Mouse (Mus musculus) lung, embryonic 14.5 days (tissue): ENCODE results near the gene Pip5k1c. TPM values are rescaled to one million over a fixed set of nuclear protein-coding genes. Genes with fewer than 3 reads are reported as not detected.

Experiments
- ATAC-seq: fragments of 200-750 bp; cut with Nextera tagmentation; 2 replicates; pipeline ENCODE4 v1.8.0; 2017; ENCODE audit warnings: mild to moderate bottlenecking, moderate TSS enrichment, moderate library complexity; ENCODE audit not compliant: insufficient read depth
- DNase-seq: peaks from one replicate; pipeline ENCODE4 v3.0.0-alpha.2; 2015
- H3K27ac ChIP-seq: fragments of 300-500 bp; sonication (generic); 2 replicates; pipeline ENCODE4 v1.5.1; 2014; ENCODE audit warnings: low read depth, mild to moderate bottlenecking, moderate library complexity
- H3K27me3 ChIP-seq: fragments of 300-500 bp; sonication (generic); 2 replicates; pipeline ENCODE4 v1.6.1; 2014; ENCODE audit warnings: low read length, control low read depth; ENCODE audit not compliant: insufficient read depth
- H3K36me3 ChIP-seq: fragments of 300-500 bp; sonication (generic); 2 replicates; pipeline ENCODE4 v1.6.1; 2014; ENCODE audit warnings: control low read depth; ENCODE audit not compliant: insufficient read depth
- H3K4me1 ChIP-seq: fragments of 300-500 bp; sonication (generic); 2 replicates; pipeline ENCODE4 v1.6.1; 2014; ENCODE audit warnings: antibody characterized with exemption, control low read depth; ENCODE audit not compliant: insufficient read depth
- H3K4me2 ChIP-seq: fragments of 300-500 bp; sonication (generic); 2 replicates; pipeline ENCODE4 v1.6.1; 2014; ENCODE audit warnings: mild to moderate bottlenecking
- H3K4me3 ChIP-seq: fragments of 300-500 bp; sonication (generic); 2 replicates; pipeline ENCODE4 v1.5.1; 2014; ENCODE audit warnings: low read depth, low read length
- H3K9ac ChIP-seq: fragments of 300-500 bp; sonication (generic); 2 replicates; pipeline ENCODE4 v1.6.1; 2014
- H3K9me3 ChIP-seq: fragments of 300-500 bp; sonication (generic); 2 replicates; pipeline ENCODE4 v1.6.1; 2016; ENCODE audit warnings: low read depth, low read length, control low read depth
- CTCF ChIP-seq: IDR thresholded peaks from 2 replicates; pipeline ENCODE4 v1.5.1; 2016; ENCODE audit warnings: antibody characterized with exemption, low read depth
- WGBS: fragments of 180-500 bp; shearing (Covaris S2); extraction: QIAGEN DNeasy Blood & Tissue Kit; methylation state at CpG from one replicate; pipeline ENCODE4 v1.1.7; 2014; 5-methylcytosine and 5-hydroxymethylcytosine counted together
- polyA plus RNA-seq: library from polyadenylated mRNA; unstranded; fragments of >200 nt; fragmentation: Nextera tagmentation; extraction: Ambion mirVana; gene quantifications from 2 replicates; pipeline ENCODE4 v1.2.1, GENCODE M21; 2014

Pip5k1c gene
- polyA plus RNA-seq, 1 experiment from 2014 or later = 58.6 TPM

- H3K27ac ChIP-seq = peak within 1 kb of the TSS; percentile 95
- H3K4me2 ChIP-seq = peak within 1 kb of the TSS; percentile 51
- peak; percentile 74 for DNase-seq
- peaks cover 37% of the 10 kb centered on the region for H3K36me3 ChIP-seq
- ATAC-seq = peak; percentile 52
- WGBS = 6% methylated on average over 10 of the region's 10 CpGs
- peak within 1 kb of the TSS; percentile 13; the same call in 1 of the 2 replicates for H3K9ac ChIP-seq
- 0 out of 2 replicates have a peak, but pooled peaks have one; percentile 25 for TF ChIP-seq CTCF
- H3K4me1 ChIP-seq = peaks cover 28% of the 10 kb centered on the region
- peaks cover 11% of the 10 kb centered on the region for H3K27me3 ChIP-seq
- H3K4me3 ChIP-seq = peak within 1 kb of the TSS; percentile 19
- H3K9me3 ChIP-seq = no peaks in the 10 kb centered on the region
Measured at GRCm38 (mm10) chr10:81328386-81328785, 35.6 kb downstream of the Pip5k1c start, which contains the start of gene Tbxa2r. Gene Tbxa2r (plus strand): TSS chr10:81328731.

GRCm38 (mm10) chr10:81329194-81329975 is 36.6 kb downstream of the Pip5k1c start:
- Histone ChIP-seq H3K36me3 (peaks cover 27% of the 10 kb centered on the region), H3K4me2 (peak overlapping the region; percentile 51), H3K4me1 (peaks cover 30% of the 10 kb centered on the region), H3K4me3 (peak overlapping the region; percentile 19), H3K27me3 (peaks cover 11% of the 10 kb centered on the region), H3K9ac (peak overlapping the region; percentile 13; the same call in 1 of the 2 replicates), H3K9me3 (no peaks in the 10 kb centered on the region), H3K27ac (peak overlapping the region; percentile 95)
- no peak for TF ChIP-seq CTCF
- peak; percentile 93 for DNase-seq
- peak; percentile 81 for ATAC-seq
- WGBS = 44% methylated on average over 10 of the region's 10 CpGs

GRCm38 (mm10) chr10:81330007-81330406 is 37.2 kb downstream of the Pip5k1c start:
- no peaks in the 10 kb centered on the region for H3K9me3 ChIP-seq
- DNase-seq (peak; percentile 54), ATAC-seq (peak; percentile 9; the same call in 1 of the 2 replicates)
- H3K4me1 ChIP-seq = peaks cover 36% of the 10 kb centered on the region
- WGBS = 57% methylated on average over 4 of the region's 4 CpGs
- peak overlapping the region; percentile 19; the same call in 1 of the 2 replicates for H3K4me3 ChIP-seq
- peaks cover 11% of the 10 kb centered on the region for H3K27me3 ChIP-seq
- peak overlapping the region; percentile 13; the same call in 1 of the 2 replicates for H3K9ac ChIP-seq
- peaks cover 21% of the 10 kb centered on the region for H3K36me3 ChIP-seq
- H3K4me2 ChIP-seq = peak overlapping the region; percentile 51
- H3K27ac ChIP-seq = peak overlapping the region; percentile 95
- TF ChIP-seq CTCF = no peak

GRCm38 (mm10) chr10:81332277-81332676 is 39.5 kb downstream of the Pip5k1c start:
- Histone ChIP-seq H3K27me3 (peaks cover 11% of the 10 kb centered on the region), H3K9me3 (no peaks in the 10 kb centered on the region), H3K36me3 (no peaks in the 10 kb centered on the region), H3K4me3 (peak overlapping the region; percentile 8; the same call in 1 of the 2 replicates), H3K27ac (no peak overlapping the region), H3K4me2 (peak overlapping the region; percentile 46), H3K9ac (no peak overlapping the region), H3K4me1 (peaks cover 41% of the 10 kb centered on the region)
- WGBS = 24% methylated on average over 29 of the region's 29 CpGs
- DNase-seq (no peak), ATAC-seq (no peak)
- no peak for TF ChIP-seq CTCF

GRCm38 (mm10) chr10:81334324-81334723 is 41.6 kb downstream of the Pip5k1c start:
- H3K4me1 ChIP-seq = peaks cover 29% of the 10 kb centered on the region
- 73% methylated on average over 11 of the region's 11 CpGs for WGBS
- peak overlapping the region; percentile 96; the same call in 1 of the 2 replicates for H3K27ac ChIP-seq
- H3K36me3 ChIP-seq = no peaks in the 10 kb centered on the region
- DNase-seq (no peak), ATAC-seq (no peak)
- H3K9me3 ChIP-seq = no peaks in the 10 kb centered on the region
- H3K4me2 ChIP-seq = no peak overlapping the region
- no peak overlapping the region for H3K4me3 ChIP-seq
- TF ChIP-seq CTCF = no peak
- H3K27me3 ChIP-seq = peaks cover 11% of the 10 kb centered on the region
- H3K9ac ChIP-seq = no peak overlapping the region

GRCm38 (mm10) chr10:81335393-81336340 is 42.9 kb downstream of the Pip5k1c start:
- Histone ChIP-seq H3K27me3 (peaks cover 11% of the 10 kb centered on the region), H3K27ac (peak overlapping the region; percentile 96), H3K4me1 (peaks cover 19% of the 10 kb centered on the region; the same call in 1 of the 2 replicates), H3K9me3 (no peaks in the 10 kb centered on the region), H3K9ac (peak overlapping the region; percentile 23; the same call in 1 of the 2 replicates), H3K4me2 (peak overlapping the region; percentile 46), H3K4me3 (no peak overlapping the region), H3K36me3 (no peaks in the 10 kb centered on the region)
- DNase-seq = peak; percentile 87
- WGBS = 33% methylated on average over 19 of the region's 19 CpGs
- ATAC-seq = peak; percentile 78
- no peak for TF ChIP-seq CTCF
